Mouse (Mus musculus): Measurements from ENCODE around the gene Ugt1a7c. TPM values are rescaled to one million over a fixed set of nuclear protein-coding genes. Genes with fewer than 3 reads are reported as not detected.
"Not testable (repeated sequence)": the region's sequence is repeated elsewhere in the genome, so short reads cannot be mapped to it uniquely, and the experiment has no call there.

Gene Ugt1a7c
- polyA plus RNA-seq, 1 experiment = 96.6 TPM

DNA sequence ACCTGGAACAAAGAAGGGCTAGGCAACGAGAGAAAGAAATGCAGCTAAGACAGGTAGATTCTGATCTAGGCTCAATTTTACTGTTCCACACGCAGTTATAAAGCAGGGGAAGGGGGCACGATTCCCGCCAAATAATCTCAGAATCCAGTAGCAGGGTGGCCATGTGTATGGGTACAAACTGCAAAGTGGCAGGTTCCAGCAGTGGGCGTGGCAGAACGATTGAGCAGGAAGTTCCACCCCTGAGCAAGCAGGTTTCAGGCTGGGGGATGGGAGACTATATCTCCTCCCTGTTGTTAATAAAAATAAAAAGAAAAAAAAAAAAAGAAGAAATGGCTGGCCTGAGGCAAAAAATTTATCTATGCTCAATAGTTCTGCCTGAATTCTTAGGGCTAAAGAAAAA, 17.9 kb downstream of the Ugt1a7c start:
- DNase-seq (ENCODE audit: low spot score) = not testable (repeated sequence)

GRCm38 (mm10) chr1:88120550-88120949, 25.7 kb downstream of the Ugt1a7c start:
- DNase-seq (ENCODE audit: low spot score) = not testable (repeated sequence)

GRCm38 (mm10) chr1:88121521-88121920, 26.7 kb downstream of the Ugt1a7c start:
- not testable (repeated sequence) for DNase-seq (ENCODE audit: low spot score)

DNA sequence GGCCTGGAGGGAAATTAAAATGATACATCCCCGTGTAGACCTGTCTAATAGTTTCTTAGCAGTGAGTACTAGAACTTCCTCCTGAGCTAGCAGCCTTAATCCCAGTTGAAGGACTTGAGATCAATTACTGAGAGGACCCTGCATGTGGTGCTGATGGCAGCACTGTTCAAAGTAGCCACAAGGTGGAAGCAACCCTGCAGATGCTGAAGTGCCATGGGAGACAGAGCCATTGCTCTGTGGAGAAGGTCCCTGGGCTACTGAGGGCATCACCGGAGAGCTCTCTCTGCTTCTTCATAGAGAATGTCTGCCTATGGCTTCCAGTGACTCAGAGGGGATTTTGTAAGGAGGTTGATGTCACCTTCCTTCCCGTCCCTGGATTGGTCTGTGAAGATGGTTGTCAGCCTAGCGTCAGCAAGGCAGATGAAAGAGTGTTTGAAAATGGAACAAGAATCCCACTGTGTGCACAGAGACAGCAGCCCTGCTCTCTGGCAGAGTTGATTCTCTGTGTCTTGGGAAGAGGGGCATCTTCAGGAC, 31.0 kb downstream of the Ugt1a7c start:
- not testable (repeated sequence) for DNase-seq (ENCODE audit: low spot score)

- DNase-seq (ENCODE audit: low spot score) = not testable (repeated sequence)
These were observed 34.2 kb downstream of the Ugt1a7c start for GRCm38 (mm10) chr1:88129091-88129490.

DNA sequence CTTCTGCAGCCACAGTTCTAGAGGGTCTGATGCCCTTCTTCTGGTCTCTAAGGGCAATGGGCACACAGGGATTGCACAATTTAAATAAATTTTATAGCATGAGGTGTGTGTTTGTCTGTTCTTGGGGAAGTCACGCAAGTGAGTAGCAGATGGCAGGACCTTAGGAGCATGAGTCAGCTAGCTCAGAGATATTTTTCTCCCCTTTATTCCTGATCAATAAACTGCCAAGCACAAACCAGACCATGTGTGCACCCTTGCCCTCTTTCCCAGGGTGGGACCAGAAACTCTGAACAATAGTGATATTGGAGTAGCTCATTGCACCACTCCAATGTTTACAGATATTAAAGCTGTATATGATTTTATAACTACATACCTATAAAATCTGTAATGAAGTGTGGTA, 35.4 kb downstream of the Ugt1a7c start:
- DNase-seq (ENCODE audit: low spot score) = not testable (repeated sequence)

DNA sequence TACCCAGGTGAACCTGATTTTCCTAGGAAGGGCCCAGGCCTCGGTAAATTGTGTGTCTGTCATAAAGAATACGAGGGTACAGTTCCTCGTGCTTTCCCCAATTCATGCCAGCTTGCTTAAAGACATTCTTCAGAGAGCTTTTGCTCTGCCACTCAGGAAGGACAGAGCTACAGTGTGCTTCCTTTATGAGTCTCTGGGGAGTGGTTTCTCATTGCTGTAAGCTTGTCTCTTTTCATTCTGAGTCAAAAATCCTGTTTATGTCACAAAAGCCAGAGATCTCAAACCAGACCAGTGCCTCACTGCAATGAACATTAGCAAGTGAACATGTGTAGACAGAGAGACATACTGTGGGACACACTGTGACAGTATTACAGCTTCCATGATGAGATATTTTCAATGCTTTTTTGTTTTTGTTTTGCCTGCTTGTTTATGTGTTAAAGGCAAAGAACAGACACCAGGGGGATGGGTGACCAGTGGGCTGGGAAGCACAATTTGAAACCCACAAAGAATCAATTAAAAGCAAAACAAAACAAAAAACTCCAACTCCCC, 39.1 kb downstream of the Ugt1a7c start:
- DNase-seq (ENCODE audit: low spot score) = no peak

DNA sequence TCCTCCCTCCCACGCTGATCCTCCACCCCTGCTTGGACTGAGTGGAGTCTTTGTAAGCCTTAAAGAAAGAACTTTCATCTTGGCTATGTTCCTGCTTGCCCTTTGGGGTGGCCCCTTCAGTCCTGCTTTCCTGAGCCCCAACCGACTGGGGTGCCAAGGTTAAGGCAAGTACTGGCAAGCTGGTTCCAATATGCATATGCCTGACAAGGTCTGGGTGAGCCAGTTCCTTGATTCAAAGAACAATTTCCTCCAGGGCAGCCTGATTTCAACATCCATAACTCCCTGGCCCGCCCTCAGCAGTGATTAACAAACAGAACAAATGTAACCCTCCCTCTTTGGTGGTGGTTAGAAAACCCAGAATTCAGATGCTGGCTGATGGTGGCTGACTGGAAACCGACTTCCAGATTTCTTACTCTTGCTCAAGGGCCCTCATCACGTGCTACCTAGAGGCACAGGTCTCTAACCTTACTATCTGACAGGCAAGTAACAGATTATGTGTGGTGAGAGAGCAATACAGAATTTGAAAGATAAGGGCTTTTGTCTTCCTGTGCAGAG, 39.7 kb downstream of the Ugt1a7c start, which contains the start of gene Ugt1a6a:
Gene Ugt1a6a (plus strand): TSS at position 353 of the 555 bp plus-strand sequence.
- DNase-seq (ENCODE audit: low spot score) = peak; percentile 38

DNA sequence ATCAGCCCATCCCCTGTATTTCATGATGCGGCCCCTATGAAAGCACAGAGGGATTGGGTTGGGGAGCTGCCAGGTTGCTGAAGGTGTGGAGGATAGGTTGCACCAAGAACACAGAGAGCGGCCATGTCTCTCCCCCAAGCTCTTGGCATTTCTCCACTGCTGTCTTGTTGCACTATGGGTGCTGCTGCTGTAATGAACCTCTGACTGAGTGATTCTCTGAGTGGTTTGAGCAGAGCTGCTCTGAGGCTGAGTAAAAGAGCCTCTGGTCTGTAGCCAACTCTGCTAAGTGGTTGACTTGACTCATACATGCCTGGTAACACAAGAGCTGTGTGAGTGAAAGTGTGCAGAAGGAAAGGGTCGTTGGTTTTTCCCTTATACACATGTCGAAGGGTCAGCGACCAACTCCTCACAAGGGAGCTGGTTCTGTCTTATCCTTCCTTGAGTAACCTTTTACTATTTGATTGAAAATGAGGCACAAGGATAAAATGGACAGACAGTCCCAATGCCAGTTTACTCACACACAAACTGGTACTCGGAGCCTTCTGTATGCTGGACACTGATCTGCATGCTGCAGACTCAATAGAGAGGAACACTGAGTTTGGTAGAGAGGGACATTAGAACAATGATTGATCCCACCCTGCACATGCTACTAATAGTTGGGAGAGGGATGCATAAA, 40.5 kb downstream of the Ugt1a7c start:
- DNase-seq (ENCODE audit: low spot score) = not testable (repeated sequence)

DNA sequence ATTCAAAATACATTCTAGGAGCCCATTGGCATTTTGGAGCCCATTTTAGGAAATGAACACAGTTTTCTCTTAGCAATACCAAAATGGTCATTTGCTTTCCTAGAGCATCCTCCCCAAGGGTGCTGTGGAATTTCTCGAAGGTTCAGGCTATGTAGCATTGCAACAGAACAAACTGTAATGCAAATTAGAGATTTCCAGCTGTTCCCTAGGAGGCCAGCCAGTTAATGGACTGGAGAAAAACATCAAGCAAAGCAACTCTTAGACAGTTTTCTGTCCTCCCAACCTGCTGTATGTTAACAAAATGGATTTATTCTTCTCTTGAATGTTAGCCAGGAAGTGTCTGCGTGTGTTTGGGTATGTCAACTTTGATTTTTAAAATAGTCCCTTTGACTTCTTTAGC, 41.8 kb downstream of the Ugt1a7c start:
- DNase-seq (ENCODE audit: low spot score) = no peak

- DNase-seq (ENCODE audit: low spot score) = no peak
These were observed 42.4 kb downstream of the Ugt1a7c start for GRCm38 (mm10) chr1:88137264-88137663.

- DNase-seq (ENCODE audit: low spot score) = no peak
These were observed 43.3 kb downstream of the Ugt1a7c start for GRCm38 (mm10) chr1:88138145-88138544.

- DNase-seq (ENCODE audit: low spot score) = not testable (repeated sequence)
These were observed 45.6 kb downstream of the Ugt1a7c start for GRCm38 (mm10) chr1:88140492-88140891.

- not testable (repeated sequence) for DNase-seq (ENCODE audit: low spot score)
These were observed 49.3 kb downstream of the Ugt1a7c start for GRCm38 (mm10) chr1:88143966-88144675.

DNA sequence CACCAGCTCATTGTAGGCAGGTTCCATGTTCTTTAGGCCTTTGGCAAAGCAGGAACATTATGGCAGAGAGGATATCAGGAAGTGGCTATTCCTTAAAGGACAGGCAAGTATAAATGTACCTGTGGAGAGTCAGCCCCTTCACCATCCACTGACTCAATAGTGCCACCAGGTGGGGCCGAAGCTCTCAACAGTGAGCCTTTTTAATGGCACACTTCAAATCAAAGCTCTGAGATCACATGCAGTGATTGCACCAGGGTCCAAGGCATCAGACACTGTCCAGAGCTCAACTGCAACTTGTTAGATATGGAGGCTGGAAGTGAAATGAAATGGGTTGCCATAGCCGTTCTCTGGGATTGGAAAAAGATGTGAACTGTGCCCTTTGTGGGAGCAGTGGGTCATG, 50.4 kb downstream of the Ugt1a7c start:
- DNase-seq (ENCODE audit: low spot score) = not testable (repeated sequence)

- DNase-seq (ENCODE audit: low spot score) = not testable (repeated sequence)
These were observed 55.3 kb downstream of the Ugt1a7c start for GRCm38 (mm10) chr1:88150133-88150532.

DNA sequence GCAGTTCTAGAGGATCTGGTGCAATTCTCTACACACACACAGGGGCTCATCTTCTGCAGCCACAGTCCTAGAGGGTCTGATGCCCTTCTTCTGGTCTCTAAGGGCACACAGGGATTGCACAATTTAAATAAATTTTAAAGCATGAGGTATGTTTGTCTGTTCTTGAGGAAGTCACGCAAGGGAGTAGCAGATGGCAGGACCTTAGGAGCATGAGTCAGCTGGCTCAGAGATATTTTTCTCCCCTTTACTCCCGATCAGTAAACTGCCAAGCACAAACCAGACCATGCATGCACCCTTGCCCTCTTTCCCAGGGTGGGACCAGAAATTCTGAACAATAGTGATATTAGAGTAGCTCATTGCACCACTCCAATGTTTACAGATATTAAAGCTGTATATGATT, 63.6 kb downstream of the Ugt1a7c start:
- no peak for DNase-seq (ENCODE audit: low spot score)

DNA sequence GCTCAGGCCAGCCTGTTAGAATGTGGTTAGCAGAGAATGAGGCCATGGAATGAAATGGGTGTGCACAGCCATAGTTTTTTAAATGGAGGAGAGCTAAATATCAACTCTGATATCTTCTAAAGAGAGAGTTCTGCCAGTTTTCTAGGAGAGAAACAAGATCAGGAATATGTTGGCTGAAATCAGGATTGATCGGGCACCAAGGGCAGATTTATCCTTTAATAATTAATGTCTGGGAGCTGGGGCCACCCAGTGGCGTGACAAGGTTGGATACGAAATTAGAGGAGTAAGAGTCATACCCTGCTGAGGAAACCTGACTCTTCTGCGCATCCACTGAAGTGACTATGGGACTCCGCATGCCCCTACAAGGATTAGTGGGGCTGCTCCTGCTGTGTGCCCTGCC, 70.8 kb downstream of the Ugt1a7c start, which contains the start of gene Ugt1a5:
Gene Ugt1a5 (plus strand): TSS at position 302 of the 400 bp plus-strand sequence.
- no peak for DNase-seq (ENCODE audit: low spot score)

DNA sequence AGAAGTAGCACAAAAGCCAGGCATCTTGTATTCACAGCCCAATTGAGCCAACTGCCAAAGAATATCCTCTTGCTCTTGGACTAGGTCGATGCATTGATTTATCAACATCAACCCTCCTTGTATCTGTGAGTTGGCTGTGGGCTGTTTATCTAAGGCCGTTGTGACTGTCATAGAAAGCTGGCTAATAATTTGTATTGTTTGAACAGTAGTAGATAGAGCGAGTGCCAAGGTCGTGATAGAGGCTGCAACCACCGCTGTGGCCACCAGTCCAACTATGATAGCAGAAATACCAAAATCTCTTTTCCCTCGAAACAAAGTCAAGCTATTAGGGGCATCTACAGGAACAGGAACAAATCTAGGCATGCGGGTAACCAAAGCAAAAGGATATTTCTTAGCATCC, 77.3 kb downstream of the Ugt1a7c start:
- not testable (repeated sequence) for DNase-seq (ENCODE audit: low spot score)

GRCm38 (mm10) chr1:88179657-88180056, 84.8 kb downstream of the Ugt1a7c start:
- no peak for DNase-seq (ENCODE audit: low spot score)

- no peak for DNase-seq (ENCODE audit: low spot score)
These were observed 91.6 kb downstream of the Ugt1a7c start for GRCm38 (mm10) chr1:88186325-88186935.

DNA sequence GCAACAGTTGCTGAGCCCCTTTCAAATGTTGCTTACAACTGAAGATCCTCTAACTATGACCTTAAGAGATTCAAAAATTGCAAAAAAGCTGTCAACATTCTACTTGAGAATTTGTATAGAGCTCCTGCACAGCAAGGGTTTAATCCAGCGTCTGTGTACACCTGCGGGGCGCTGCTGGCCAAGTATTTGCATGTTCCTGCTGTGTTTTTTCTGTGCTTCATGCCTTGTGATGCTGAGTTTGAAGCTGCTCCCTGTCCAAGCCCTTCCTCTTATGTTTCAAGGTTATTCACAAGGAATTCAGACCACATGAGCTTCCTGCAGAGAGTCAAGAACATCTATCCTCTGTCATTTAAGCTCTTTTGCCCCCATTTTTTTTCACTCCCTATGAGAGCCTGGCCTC, 97.3 kb downstream of the Ugt1a7c start:
- no peak for DNase-seq (ENCODE audit: low spot score)
